Mouse (Mus musculus) neural tube, embryonic 10.5 days (tissue): Measurements from ENCODE around the gene Arhgap19.

ENCODE experiments used
- DNase-seq: peaks from one replicate; pipeline ENCODE4 v3.0.0-alpha.2; 2017; ENCODE audit warnings: low spot score; ENCODE audit errors: extremely low spot score

The Arhgap19 gene

DNA sequence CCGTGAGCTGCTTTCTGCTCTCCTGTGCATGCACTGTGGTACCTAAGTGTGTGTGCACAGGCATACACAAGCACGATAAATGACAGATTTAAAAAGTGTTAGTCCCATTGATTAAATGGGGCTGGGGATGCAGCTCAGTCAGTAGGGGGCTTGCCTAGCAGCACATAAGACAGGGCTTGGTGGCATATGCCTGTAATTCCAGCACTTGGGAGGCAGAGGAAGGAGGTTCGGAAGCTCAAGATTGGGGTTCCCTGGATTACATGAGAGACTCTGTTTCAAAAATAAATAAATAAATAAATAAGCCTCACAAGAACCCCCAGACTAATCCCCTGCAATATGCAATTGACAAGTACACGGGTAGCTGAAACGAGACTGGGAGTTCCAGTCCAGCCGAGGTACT is 1.4 kb downstream of the Arhgap19 start:
- no peak for DNase-seq

DNA sequence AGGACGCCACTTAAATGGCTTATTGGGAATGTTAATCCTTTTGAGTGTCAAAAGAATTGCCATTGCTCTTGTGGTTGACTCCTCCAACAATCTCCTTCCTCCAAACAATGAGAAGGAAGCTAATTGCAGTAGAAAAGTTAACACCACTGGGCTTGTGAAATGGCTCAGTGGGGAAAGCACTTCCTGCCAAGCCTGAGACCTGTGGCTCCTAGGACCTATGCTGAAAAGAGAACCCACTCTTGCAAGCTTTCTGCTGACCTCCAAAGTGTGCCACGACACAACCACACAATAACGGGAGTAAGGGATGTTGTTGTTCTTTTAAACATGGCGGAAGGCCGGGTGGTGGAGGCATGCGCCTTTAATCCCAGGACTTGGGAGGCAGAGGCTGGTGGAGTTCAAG is 4.3 kb downstream of the Arhgap19 start:
- DNase-seq: no peak

DNA sequence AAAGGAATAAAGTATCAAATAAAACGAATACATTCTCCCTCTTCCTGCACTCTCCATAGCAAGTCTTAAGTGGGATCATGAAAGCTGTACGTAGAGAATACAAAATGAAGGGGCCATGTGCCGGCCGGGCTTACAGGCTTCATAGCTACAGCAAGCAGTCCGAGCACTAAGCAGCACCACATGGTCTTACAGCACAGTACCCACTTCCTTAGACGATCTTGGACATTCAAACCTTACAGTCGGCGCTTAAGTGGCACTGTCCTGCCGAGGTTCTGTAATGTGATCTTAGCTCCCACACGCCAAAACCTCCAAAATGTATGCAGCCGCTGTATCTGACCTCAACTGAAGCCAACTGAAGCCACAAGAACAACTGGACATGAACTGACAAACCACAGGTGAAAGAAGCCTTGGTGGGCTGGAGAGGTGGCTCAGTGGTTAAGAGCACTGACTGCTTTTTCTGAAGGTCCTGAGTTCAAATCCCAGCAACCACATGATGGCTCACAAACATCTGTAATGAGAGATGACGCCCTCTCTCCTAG is 5.0 kb downstream of the Arhgap19 start:
- DNase-seq: no peak

DNA sequence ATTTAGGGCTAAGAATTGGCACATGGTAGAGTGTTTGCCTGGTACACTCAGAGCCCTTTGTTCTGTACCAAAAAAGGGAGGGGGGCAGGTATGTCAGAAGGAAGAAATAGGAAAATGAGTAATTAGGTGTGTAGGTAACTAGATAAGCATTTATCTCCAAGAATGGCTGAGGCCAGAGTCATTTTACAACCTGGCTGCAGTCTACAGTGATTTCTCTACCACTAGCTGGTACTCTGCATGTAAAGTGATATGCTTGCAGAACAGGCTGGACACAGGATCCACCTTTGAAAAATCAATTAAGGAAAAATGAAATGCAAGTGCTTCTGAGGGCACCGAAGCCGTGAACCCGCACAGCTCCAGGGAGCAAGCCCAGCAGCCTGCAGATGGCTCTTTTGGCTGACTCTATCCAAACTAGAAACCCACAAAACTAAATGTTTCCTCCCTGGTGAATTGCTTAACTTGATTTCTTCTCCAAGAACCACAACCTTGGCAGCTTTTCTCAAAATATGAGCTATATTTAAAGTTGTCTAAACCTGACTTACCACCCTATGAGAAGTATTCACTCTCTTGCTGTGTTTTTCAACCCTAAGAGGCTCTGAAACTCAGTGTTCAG is 5.6 kb downstream of the Arhgap19 start:
- no peak for DNase-seq

DNA sequence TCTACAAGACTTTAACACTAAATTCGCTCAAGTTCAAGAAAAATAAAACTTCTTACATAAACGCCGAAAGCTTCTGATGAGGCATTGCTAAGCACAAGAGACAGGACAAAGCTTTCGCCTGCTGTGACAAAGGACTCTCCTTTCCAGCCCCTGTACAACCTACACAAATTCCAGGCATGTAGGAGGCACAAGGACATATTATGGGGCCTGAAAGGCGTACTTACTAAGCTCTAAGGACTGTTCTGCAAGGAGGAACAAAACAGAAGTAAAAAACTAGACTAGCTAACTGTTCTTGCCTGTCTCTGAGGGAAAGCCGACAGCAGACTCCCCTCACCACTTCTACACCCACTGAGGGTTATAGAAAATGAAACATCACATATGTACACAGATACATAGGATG is 6.9 kb downstream of the Arhgap19 start:
- no peak for DNase-seq

DNA sequence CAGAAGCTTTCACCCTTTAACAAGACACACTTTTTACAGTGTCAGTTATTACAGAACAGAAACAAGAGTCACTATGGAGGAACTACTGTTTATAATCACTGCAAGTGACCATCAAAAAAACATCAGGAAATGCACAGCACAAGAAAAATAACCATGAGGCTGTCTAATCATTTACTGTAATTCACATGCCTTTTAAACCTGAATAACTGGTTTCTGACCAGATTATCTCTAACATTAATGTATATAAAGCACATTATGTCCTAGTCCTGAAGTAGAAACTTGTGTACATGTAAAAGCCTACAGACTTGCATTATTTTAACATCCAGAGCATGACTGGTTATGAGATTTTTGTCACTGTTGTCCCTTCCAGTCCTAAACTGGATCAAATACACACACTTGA is 7.8 kb downstream of the Arhgap19 start:
- no peak for DNase-seq

DNA sequence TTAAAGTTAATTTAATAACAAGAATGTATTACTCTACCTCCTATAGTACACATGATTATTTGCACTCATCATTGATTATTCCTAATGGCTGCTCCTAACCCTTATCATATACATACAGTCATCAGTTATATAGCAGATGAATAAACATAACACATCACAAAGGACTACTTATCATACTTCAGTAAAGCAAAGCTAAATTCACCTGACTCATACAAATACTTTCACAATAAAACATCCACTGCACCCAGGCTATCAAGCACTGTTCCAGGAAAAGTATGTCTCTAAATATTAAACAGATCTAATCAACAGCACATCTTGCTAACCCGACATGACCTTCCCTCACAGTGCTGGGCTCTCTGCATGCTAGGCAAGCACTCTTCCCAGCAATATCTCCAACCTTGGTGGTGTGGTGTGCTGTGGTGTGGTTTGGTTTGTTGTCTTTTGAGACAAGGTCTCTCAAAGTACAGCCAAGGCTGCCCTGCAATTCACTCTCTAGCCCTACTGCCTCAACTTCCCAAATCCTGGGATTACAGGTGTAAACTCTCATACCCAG is 8.8 kb downstream of the Arhgap19 start:
- no peak for DNase-seq

DNA sequence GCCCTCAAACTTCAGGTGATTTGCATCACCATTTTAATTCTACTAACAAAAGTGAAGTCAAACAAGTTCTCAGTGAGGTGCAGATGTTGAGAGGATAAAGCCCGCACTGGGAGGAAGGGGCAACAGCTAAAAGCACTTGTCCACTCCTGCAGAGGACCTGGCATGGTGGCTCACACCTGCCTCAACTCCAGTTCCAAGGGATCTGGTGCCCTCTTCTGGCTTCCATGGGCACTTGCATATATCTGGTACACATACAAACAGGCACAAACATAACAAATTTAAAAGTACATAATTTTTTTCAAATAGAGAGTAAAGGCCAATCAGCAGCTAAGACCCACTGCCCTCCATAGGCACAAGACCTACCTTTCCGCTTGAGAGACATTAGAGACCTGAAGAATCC is 10.5 kb downstream of the Arhgap19 start:
- DNase-seq: no peak

DNA sequence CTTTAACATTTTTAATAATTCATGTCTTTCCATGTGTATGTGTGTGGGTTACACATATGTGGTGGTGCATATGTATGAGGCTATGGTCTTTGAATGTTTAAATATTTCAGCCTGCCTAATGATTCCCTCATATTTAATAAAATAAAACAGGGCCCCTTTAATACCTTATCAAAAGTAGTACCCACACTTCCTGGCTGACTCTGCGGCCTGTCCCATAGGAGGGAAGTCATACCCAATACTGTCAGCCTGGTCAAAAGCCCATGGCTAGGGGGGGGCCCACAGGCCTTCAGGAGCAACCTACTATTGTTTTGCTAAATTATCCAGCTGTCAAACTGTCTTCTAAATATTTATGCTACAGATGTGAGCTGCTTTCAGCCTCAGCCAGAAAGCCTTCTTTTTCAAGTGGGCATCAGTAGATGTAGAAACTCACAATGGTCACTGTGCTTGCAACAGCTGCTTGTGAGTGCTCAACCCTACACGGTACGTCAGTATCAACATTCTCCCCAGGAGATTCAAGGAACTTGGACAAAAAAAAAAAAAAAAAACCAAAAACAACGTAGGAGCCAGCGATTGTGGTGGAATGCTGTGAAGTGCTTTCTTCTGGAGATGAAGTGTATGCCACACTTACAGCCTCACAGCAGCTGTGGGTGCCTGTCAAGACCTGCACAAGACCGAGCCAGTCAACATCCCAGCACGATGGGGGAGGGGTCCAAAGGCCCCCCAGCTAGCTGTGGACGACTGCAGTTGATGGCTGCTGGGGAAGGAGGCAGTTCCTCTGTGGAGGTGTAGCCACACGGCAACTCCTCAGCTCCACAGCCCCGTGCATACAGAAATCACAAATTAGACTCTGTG is 12.5 kb downstream of the Arhgap19 start:
- no peak for DNase-seq

DNA sequence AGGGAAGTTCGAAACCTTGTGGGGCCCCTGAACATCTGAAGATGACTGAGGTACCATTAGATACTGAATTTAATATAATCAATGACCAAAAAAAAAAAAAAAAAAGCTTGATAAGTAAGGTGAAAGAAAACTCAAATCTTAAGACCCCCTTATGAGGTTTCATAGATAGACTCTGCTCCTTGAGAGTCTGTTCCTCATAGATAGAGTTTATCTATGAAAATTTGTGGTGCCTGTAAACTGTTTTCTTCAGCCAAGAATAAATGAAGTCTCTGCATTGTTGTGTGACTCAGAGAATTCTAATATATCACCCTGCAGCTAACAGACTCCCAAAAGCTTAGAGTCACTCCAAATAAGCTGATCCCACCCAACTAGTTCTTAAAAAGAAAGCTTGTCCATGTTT is 15.0 kb downstream of the Arhgap19 start:
- no peak for DNase-seq

DNA sequence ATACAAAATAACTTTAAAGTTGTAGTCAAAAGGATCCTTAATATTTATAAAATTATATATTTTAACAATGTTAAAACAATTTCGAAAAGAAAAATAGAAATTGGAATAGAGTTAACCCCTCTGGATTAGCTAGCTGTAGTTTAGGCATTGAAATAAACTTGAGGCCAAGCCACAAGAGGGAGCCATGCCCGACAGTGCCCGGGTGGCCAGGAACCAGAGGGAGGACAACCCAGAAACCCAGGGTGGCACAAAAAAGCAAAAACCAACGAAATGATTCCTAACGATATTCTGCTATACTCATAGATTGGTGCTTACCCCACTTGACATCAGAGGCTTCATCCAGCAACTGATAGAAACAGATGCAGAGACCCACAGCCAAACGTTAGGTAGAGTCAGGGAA is 24.3 kb downstream of the Arhgap19 start:
- no peak for DNase-seq

DNA sequence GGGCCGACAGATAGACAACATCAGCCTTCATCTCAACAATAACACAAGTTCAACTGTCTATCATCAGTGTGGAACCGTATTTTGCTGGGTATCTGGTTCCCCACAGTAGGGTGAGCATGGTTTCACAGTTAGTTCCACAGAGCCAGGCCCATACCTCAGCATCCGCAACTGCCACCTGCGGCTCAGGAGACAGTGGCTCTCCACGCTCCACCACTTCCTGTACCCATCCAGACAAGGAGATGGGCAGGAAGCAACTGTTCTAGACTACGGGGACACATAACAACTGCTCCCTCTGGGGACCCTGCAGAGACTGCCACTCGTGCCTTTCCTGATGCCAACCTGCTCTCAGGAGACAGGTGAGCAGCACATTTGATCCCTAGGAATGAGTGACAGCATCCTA is 33.1 kb downstream of the Arhgap19 start:
- no peak for DNase-seq

DNA sequence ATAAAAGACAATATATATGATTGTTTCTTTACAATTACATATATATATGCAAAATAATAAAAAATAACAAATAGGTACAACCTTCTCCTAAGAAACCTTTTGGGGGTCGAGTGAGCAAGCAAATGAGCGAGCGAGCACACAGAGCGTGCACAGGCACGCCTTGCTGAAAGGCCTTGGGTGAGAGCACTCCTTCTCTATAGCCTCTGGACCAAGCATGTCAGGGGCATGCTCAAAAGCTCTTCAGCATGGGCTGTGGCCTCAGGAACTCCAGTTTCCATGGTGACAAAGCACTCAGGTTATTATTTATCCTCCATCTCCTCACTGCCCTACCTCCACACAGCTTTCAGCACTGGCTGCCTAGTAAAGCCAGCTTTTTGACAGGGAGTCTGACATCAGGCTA is 35.2 kb downstream of the Arhgap19 start:
- DNase-seq: no peak

DNA sequence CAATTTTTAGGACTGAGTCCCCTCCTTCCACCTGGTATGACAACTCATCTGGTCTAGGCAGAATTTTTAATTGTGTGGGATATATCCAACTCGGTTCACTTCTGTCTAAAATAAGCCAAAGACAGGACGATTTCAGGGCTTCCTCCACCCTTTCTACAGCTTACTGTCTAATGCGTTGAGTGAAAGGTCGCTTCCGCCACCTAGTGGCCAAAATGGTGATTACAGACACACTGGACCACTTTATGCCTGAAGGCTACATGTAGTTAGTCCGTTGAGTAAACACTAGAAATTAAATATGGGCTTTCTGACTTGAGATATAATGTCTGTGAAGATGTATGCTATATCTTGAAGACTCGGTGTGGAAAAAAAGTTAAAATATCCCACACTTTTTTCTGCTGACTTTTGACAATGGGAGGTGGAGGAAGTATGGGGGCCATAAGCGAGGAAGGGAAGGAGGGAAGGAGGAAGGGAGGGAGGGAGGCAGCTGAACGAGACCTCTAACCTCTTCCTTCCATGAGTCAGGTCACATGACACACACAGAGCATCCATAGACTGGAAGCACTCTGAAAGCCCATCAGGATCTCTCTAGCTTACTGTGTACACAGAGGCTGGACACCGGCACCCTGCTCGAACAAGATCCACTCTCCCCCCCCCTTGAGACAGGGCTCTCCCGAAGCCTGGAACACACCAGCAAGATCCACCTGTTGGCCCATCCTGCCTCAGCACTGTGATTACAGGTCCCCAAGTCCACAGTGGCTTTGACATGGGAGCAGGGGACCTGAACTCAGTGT is 37.8 kb downstream of the Arhgap19 start:
- DNase-seq: peak; percentile 90

DNA sequence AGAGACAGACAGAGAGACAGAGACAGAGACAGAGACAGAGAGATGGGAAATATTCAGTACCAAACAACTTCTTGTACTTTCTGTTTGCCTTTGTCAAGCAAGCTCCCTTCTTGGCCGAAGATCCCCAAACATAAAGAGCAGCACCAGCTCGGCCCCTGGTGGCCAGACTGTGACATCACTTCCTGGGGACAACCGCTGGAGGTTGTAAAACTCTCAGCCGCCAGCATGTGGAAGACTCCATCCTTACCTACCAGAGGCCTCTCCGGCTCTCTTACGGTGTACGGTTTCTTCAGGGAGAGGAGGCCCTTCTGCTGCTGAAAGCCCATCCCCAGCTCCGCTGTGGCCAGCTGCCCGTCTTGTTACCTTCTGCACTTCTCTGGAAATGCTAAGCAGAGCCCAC is 40.3 kb downstream of the Arhgap19 start:
- DNase-seq: peak; percentile 45

DNA sequence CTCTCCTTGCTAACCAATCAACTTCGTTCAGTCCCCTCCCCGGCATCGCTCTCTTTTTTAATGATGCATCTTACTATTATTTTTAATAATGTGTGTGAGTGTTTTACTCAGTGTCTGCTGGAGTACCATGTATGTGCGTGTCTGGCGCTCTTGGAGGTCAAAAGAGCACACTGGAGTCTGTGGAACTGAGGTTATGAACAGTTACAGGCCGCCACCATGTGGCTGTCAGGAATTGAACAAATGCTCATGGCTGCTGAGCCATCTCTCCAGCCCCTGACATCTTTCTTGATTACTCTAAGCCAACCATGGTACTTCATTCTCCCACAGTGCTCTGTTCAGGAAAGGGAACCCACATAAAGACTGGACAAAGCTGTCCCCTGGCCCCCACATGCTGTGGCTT is 42.1 kb downstream of the Arhgap19 start:
- no peak for DNase-seq

DNA sequence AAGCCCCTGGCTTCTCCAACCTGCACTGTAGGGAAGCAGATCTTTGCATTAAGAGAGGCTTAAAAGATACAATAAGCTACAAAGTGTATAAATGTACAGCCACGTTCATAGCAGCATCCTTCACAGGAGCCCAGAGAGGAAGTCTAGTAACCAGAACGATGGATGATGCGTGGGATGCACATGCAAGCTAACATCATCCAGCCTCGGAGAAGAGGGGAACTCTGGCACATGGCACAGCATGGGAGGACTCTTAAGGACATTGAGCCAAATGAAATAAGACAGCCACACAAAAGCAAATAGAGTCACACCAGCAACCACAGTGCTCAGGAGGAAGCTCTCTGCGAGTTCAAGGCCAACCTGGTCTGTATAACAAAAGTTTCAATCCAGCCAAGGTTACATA is 42.6 kb downstream of the Arhgap19 start:
- DNase-seq: no peak

DNA sequence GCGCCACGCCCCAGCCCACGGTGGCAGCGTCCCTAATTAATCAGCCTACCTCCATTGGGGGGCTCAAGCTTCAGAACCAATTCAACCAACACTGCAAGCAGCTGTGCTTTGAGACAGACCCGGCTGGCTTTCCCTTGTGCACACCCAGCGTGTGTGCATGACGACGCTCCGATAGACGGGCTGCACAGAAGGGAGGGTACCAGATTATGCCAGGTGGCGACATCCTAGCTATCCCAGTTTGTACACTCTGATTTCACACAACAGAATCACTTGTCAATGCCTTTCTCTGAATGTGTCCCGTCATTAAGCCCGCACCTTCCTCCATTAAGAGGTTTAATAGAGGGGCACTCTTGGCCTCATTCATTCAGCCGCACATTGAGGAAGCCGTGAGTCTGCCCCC is 47.1 kb downstream of the Arhgap19 start:
- no peak for DNase-seq

DNA sequence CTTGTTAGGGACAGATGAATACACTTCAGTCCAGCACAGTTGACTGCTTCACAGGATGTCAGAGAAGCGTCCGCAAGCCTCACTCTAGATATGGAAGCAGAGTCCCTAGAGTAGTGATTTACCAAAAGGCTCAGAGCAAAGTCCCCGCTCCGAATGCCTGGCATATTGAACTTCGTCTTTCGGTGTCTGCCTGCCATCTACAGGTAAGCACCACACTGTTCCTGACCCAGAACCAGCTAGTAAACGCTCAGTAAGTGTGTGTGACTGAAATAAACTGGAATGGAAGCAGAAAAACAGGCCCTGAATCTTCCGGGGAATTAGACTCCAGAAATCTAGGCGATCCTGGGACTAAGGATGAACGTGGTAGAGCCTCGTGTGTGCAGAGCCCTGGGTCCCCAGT is 49.9 kb downstream of the Arhgap19 start:
- DNase-seq: no peak

DNA sequence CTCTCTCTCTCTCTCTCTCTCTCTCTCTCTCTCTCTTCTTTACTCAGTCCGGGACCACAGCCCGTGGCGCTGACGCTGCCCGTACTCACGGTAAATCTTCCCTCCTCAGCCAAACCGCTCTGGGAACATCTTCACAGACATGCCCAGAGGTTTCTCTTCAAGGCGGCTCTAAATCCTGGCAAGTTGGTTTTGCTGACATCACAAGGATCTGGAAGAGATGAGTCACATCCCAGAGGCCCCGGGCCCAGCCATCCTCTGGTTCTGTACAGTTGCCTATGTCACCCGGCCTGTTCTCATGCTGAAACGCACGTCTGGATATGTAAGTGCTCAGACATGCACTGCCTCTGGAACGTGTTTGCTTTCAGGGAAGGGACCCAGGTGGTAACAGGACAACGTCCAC is 54.4 kb downstream of the Arhgap19 start:
- DNase-seq: no peak

DNA sequence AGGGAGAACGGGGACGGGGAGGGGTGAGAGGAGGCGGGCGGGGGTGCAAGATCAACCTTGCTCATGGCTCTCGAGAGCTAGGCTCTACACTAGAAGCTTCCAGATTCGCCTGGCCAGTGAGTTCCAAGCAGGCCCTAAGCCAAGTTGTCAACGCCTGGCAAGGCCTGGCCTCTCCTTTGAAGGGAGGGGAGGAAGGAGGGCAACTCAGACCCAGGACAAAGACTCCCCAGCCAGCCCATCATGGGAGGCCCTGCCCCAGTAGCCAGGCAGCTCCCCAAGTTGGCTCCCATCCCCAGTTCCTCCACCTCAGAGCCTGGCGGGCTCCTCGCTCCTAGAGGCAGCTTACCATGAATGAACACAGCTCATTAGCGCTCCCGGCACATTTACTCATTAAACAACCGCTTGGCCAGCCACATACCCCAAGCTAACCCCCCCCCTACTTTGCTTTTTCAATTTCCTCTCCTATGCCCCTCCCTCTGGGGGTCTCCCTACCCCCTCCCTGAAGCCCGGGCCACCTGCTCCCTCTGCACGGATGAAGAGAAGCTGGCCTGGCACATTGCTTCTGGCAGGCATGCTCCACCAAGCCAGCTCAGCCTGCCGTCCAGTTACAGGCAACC is 55.8 kb downstream of the Arhgap19 start:
- DNase-seq: peak; percentile 32
